Mouse (Mus musculus) limb, embryonic 10.5 days (tissue): ENCODE measurements around the gene Ttc39b. TPM values are rescaled to one million over a fixed set of nuclear protein-coding genes. Genes with fewer than 3 reads are reported as not detected.

Experiments
- DNase-seq: peaks from one replicate; pipeline ENCODE4 v3.0.0-alpha.2; 2017; ENCODE audit warnings: low spot score
- H3K27ac ChIP-seq: fragments of 300-500 bp; sonication (generic); 2 replicates; pipeline ENCODE4 v1.5.1; 2016; ENCODE audit warnings: mild to moderate bottlenecking
- H3K27me3 ChIP-seq: fragments of 300-500 bp; sonication (generic); 2 replicates; pipeline ENCODE4 v1.6.1; 2016; ENCODE audit warnings: low read depth, mild to moderate bottlenecking; ENCODE audit not compliant: poor library complexity, severe bottlenecking
- H3K36me3 ChIP-seq: fragments of 300-500 bp; sonication (generic); 2 replicates; pipeline ENCODE4 v1.6.1; 2016; ENCODE audit warnings: mild to moderate bottlenecking, moderate library complexity
- H3K4me1 ChIP-seq: fragments of 300-500 bp; sonication (generic); 2 replicates; pipeline ENCODE4 v1.6.1; 2016
- H3K4me3 ChIP-seq: fragments of 300-500 bp; sonication (generic); 2 replicates; pipeline ENCODE4 v1.5.1; 2016; ENCODE audit warnings: mild to moderate bottlenecking, moderate library complexity
- H3K9me3 ChIP-seq: fragments of 300-500 bp; sonication (generic); replicated peaks from 2 replicates; pipeline ENCODE4 v1.6.1; 2016; ENCODE audit warnings: mild to moderate bottlenecking
- WGBS: fragments of 180-500 bp; shearing (Covaris S2); methylation state at CpG from one replicate; pipeline ENCODE4 v1.1.7; 2016; 5-methylcytosine and 5-hydroxymethylcytosine counted together
- polyA plus RNA-seq: library from polyadenylated mRNA; unstranded; fragments of >200 nt; fragmentation: Nextera tagmentation; extraction: Ambion mirVana; gene quantifications from 2 replicates; pipeline ENCODE4 v1.2.1, GENCODE M21; 2016

Ttc39b gene
- polyA plus RNA-seq, 1 experiment from 2014 or later = 2.1 TPM

DNA sequence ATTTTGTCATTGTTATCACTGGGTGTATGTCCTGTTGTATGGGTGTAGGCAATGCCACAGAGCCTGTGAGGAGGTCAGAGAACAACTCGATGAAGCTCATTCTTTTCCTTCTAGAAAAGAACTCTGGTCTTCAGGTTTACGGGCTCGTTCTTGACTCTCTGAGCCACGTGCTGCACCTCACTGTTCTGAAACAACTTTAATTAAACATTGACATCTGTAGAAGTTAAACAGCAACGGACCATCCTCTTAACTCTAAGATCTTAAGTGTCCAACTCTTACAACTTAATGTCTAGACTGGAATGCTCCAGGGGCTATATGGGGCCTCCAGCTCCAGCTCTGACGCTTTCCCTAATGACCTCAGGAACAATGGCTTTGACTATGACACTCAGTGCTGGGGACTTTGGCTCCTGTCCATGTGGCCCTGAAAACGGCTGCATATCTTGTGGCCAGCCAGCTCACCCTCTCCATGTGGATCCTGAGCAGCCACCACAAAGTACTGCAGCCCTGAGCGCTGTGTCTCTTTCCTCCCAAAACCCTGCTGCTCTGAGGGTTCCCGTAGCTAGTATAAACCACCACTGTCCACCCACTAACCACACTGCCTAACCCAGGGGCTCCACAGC is 95.3 kb downstream of the Ttc39b start:
- DNase-seq = no peak
- Histone ChIP-seq H3K36me3 (no peaks in the 10 kb centered on the region), H3K27ac (no peak overlapping the region; the same call in 1 of the 2 replicates), H3K4me1 (peaks cover 51% of the 10 kb centered on the region), H3K27me3 (no peaks in the 10 kb centered on the region), H3K4me3 (no peak overlapping the region), H3K9me3 (no peaks in the 10 kb centered on the region)
- WGBS = 80% methylated on average over 9 of the region's 9 CpGs

GRCm38 (mm10) chr4:83228073-83228472 is 96.0 kb downstream of the Ttc39b start:
- no peaks in the 10 kb centered on the region for H3K9me3 ChIP-seq
- H3K27me3 ChIP-seq = no peaks in the 10 kb centered on the region
- no peak overlapping the region for H3K27ac ChIP-seq
- H3K36me3 ChIP-seq = no peaks in the 10 kb centered on the region
- H3K4me3 ChIP-seq = no peak overlapping the region
- H3K4me1 ChIP-seq = peaks cover 44% of the 10 kb centered on the region
- 75% methylated on average over 10 of the region's 10 CpGs for WGBS
- no peak for DNase-seq

- Histone ChIP-seq H3K36me3 (no peaks in the 10 kb centered on the region), H3K4me3 (no peak overlapping the region), H3K9me3 (no peaks in the 10 kb centered on the region), H3K27me3 (no peaks in the 10 kb centered on the region), H3K27ac (0 out of 2 replicates have a peak overlapping the region, but pooled peaks have one; percentile 14), H3K4me1 (peaks cover 33% of the 10 kb centered on the region)
- DNase-seq = no peak
- 76% methylated on average over 8 of the region's 8 CpGs for WGBS
Observed at GRCm38 (mm10) chr4:83225633-83226360, 98.3 kb downstream of the Ttc39b start.

GRCm38 (mm10) chr4:83224242-83224641 is 99.8 kb downstream of the Ttc39b start:
- Histone ChIP-seq H3K9me3 (no peaks in the 10 kb centered on the region), H3K27me3 (no peaks in the 10 kb centered on the region), H3K36me3 (no peaks in the 10 kb centered on the region), H3K27ac (no peak overlapping the region), H3K4me3 (no peak overlapping the region), H3K4me1 (peaks cover 30% of the 10 kb centered on the region)
- WGBS = 47% methylated on average over 5 of the region's 5 CpGs
- no peak for DNase-seq

DNA sequence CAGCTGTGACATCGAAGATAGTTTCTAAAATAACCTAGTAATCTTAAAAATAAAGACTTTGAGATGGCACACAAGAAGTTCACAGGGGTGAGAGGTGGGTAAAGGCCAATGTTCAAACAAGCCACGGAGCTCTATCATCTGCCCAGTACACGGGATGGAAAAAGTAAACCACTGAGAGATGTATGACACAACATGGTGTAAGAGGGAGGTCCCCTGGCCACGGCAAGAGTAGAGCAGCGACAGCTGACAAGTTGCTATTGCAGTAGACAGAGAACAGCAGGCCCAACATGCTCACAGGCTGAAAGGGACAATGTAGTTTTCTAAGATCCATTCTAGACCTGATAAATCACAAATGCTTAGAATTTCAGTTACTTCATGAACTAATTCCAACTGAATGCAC is 100.9 kb downstream of the Ttc39b start:
- Histone ChIP-seq H3K4me1 (peaks cover 27% of the 10 kb centered on the region), H3K4me3 (no peak overlapping the region), H3K9me3 (no peaks in the 10 kb centered on the region), H3K27me3 (no peaks in the 10 kb centered on the region), H3K27ac (no peak overlapping the region), H3K36me3 (no peaks in the 10 kb centered on the region)
- DNase-seq = no peak
- 83% methylated on average over 5 of the region's 5 CpGs for WGBS

GRCm38 (mm10) chr4:83220761-83221557 is 103.1 kb downstream of the Ttc39b start:
- Histone ChIP-seq H3K27ac (no peak overlapping the region), H3K27me3 (no peaks in the 10 kb centered on the region), H3K4me3 (no peak overlapping the region), H3K9me3 (no peaks in the 10 kb centered on the region), H3K36me3 (no peaks in the 10 kb centered on the region), H3K4me1 (peaks cover 14% of the 10 kb centered on the region)
- WGBS = 89% methylated on average over 13 of the region's 13 CpGs
- no peak for DNase-seq

DNA sequence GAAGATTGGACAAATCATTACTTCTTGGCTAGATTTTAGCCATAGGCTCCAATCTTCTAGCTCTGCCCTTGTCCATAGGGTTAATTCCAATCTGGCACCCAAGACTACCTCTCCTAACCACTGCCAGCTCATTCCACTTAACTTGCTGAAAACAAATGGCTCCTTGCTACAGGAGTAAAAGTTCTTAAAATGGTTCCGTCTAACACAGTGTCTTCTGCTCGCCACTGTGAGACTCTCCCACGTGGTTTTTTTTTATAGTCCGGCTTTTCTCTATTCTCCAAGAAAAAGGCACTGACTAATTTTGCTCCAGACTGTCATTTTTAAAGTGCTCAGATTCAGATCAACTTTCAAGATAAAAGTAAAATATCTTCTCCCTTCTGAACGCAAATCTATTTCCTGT is 104.8 kb downstream of the Ttc39b start:
- WGBS = 89% methylated on average over 5 of the region's 5 CpGs
- no peak for DNase-seq
- Histone ChIP-seq H3K4me3 (no peak overlapping the region), H3K36me3 (no peaks in the 10 kb centered on the region), H3K9me3 (no peaks in the 10 kb centered on the region), H3K27me3 (no peaks in the 10 kb centered on the region), H3K4me1 (peaks cover 25% of the 10 kb centered on the region), H3K27ac (no peak overlapping the region)

DNA sequence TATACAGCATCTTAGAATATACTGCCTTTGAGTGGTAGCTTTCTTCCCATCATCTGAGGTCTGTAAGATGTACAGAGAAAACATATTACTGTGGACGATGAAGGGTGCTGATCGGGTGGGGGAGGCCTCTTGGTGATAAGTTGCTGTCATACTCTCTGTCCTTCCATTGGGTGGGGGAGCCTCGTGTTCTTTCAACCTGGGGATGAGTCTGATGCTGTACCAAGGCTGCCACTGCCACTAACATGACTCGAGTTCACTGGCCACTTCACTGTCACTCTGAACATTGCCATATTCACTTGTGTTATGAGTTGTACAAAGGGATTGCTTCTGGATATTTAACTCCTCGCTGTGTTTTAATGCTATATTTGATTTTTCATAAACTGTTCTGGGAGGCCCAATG is 106.9 kb downstream of the Ttc39b start:
- H3K36me3 ChIP-seq = no peaks in the 10 kb centered on the region
- H3K27ac ChIP-seq = no peak overlapping the region
- WGBS = 91% methylated on average over 5 of the region's 5 CpGs
- no peak overlapping the region for H3K4me3 ChIP-seq
- H3K9me3 ChIP-seq = no peaks in the 10 kb centered on the region
- peaks cover 25% of the 10 kb centered on the region for H3K4me1 ChIP-seq
- DNase-seq = no peak
- no peaks in the 10 kb centered on the region for H3K27me3 ChIP-seq

DNA sequence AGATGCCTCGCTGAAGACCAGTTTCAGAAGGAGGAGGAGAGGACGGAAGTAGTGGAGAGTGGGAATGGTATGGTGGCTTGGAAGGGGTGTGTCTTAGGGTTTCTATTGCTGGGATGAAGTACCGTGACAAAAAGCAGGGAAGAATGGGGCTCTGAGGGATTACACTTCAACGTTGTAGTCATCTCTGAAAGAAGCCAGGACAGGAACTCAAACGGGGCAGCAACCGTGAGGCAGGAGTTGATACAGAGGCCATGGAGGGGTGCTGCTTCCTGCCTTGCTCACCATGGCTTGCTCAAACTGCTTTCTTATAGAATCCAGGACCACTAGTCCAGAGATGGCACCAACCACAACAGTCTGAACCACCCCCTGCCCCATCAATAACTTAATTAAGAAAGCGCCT is 107.7 kb downstream of the Ttc39b start:
- Histone ChIP-seq H3K9me3 (no peaks in the 10 kb centered on the region), H3K27ac (no peak overlapping the region), H3K4me1 (peaks cover 31% of the 10 kb centered on the region), H3K36me3 (no peaks in the 10 kb centered on the region), H3K27me3 (no peaks in the 10 kb centered on the region), H3K4me3 (no peak overlapping the region)
- whole genome bisulfite sequencing = 83% methylated on average over 7 of the region's 7 CpGs
- DNase-seq = no peak

DNA sequence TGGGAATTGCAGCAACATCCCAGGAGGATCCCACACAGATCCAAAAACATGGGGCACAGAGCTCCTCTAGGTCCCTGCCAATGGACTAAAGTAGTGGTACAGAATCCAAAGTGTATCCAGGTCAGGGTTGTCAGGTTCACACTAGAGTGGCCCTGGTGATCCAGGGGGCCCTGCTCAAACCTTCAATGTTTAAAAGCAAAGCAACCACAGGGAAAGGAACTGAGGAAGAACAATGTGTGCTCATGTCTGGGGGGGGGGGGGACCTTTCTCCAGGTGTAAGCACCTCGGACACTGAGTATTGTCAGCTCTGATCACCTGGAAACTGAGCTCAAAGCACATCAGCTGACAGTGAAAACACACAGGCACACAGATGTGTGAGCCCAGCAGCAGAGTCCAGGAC is 108.3 kb downstream of the Ttc39b start:
- WGBS = 69% methylated on average over 1 of the region's 1 CpGs
- Histone ChIP-seq H3K27ac (peak overlapping the region; percentile 79; the same call in 1 of the 2 replicates), H3K27me3 (no peaks in the 10 kb centered on the region), H3K4me3 (no peak overlapping the region), H3K36me3 (no peaks in the 10 kb centered on the region), H3K4me1 (peaks cover 31% of the 10 kb centered on the region), H3K9me3 (no peaks in the 10 kb centered on the region)
- DNase-seq = no peak

GRCm38 (mm10) chr4:83214822-83215558 is 109.1 kb downstream of the Ttc39b start:
- no peak for DNase-seq
- Histone ChIP-seq H3K27me3 (no peaks in the 10 kb centered on the region), H3K36me3 (no peaks in the 10 kb centered on the region), H3K4me3 (no peak overlapping the region), H3K27ac (peak overlapping the region; percentile 79), H3K4me1 (peaks cover 31% of the 10 kb centered on the region), H3K9me3 (no peaks in the 10 kb centered on the region)
- WGBS = 68% methylated on average over 9 of the region's 9 CpGs

DNA sequence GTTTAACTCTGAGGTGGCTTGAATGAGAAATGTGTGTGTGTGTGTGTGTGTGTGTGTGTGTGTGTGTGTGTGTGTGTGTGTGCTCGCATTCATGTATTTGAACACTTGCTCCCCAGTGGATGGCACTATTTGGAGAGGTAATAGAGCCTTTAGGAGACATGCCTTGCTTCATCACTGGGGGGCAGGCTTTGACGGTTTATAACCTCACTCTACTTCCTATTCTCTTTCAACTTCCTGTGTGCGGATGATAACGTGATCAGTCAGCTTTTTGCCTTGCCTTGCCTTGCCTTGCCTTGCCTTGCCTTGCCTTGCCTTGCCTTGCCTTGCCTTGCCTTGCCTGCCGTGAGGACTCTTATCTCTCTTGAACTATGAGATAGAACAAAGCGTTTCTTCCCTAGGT is 110.3 kb downstream of the Ttc39b start:
- WGBS = 88% methylated on average over 6 of the region's 6 CpGs

More for the DNA sequence above, 110.3 kb downstream of the Ttc39b start:
- Histone ChIP-seq H3K4me3 (no peak overlapping the region), H3K27me3 (no peaks in the 10 kb centered on the region), H3K9me3 (no peaks in the 10 kb centered on the region), H3K4me1 (peaks cover 26% of the 10 kb centered on the region), H3K36me3 (no peaks in the 10 kb centered on the region), H3K27ac (no peak overlapping the region)
- no peak for DNase-seq
